Comparison of ENCODE assay signal across 8 mouse cellular contexts in the genomic region with DNA sequence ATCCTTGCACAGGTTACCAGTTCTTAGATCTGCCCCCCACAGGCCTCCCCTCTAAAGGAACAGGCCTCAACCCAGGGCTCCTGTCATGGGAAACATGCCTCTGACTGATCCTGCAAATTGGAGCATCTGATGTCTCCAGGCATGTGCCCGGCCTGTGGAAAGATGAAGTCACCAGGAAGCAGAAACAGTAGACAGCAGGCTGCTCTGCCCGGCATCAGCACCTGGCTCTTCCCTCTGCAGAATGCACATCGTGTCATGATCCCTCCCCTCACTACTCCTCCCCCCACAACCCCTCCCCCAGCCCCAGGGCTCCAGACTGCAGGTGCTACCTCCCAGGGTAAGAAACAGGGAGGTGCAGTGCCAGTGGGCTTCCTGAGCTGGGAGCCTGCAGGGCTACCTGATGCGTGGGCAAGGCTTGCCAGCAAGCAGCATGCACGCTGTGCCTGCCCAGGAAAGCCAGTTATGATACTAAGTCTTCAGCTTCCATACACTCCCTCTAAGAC. TPM values are rescaled to one million over a fixed set of nuclear protein-coding genes. Genes with fewer than 3 reads are reported as not detected.
DNase-seq lines count a peak whose midpoint lies in the region; ATAC-seq and TF ChIP-seq lines count a peak whose summit lies in the region.

No protein-coding gene starts in this region.

- peak overlapping the region; percentile 86 for H3K27ac ChIP-seq in hindbrain, embryonic 12.5 days

- peak; percentile 39 to 40 for DNase-seq in frontal cortex, postnatal 36 days (ENCODE audit: low spot score in 2 of 2)
- no peak for DNase-seq in frontal cortex, postnatal 25 days (ENCODE audit: low spot score in 2 of 2)
- peak; percentile 73 for DNase-seq in brain, embryonic 14.5 days (ENCODE audit: low read depth)
- DNase-seq in right cerebral cortex, adult 2 months (ENCODE audit: low spot score in 2 of 2), result peak; percentile 50 to 65
- no peak for DNase-seq in adipocyte (ENCODE audit: low spot score)
- DNase-seq in heart, adult 18-20 months, result no peak
- no peak for DNase-seq in lung, postnatal 4 days

- H3K4me3 ChIP-seq in hindbrain, embryonic 12.5 days, result no peak overlapping the region

- no peak for TF ChIP-seq CTCF in brain, embryonic 14.5 days (IDR thresholded peaks at IDR 0.05; ENCODE audit: borderline replicate concordance, extremely low read depth, insufficient read depth, insufficient read length)

- no peaks in the 10 kb centered on the region for H3K9me3 ChIP-seq in hindbrain, embryonic 12.5 days (replicated peaks)

- H3K4me1 ChIP-seq in hindbrain, embryonic 12.5 days, result peaks cover 27% of the 10 kb centered on the region

- 0 out of 2 replicates have a peak overlapping the region, but pooled peaks have one; percentile 0 for H3K9ac ChIP-seq in hindbrain, embryonic 12.5 days

- WGBS in hindbrain, embryonic 12.5 days, result 10% methylated on average over 5 of the region's 5 CpGs

- 0 out of 2 replicates have a peak, but pooled peaks cover 6% of the 10 kb centered on the region for H3K27me3 ChIP-seq in hindbrain, embryonic 12.5 days

- TF ChIP-seq POLR2A in brain, embryonic 14.5 days (IDR thresholded peaks at IDR 0.05; ENCODE audit: borderline replicate concordance, extremely low read depth, insufficient read depth, insufficient read length, poor library complexity, severe bottlenecking), result no peak

- no peaks in the 10 kb centered on the region for H3K36me3 ChIP-seq in hindbrain, embryonic 12.5 days

- H3K4me2 ChIP-seq in hindbrain, embryonic 12.5 days (replicated peaks), result 0 out of 2 replicates have a peak overlapping the region, but pooled peaks have one; percentile 15

- peak; percentile 29; the same call in 1 of the 2 replicates for ATAC-seq in hindbrain, embryonic 12.5 days (ENCODE audit: low FRiP score)

RNA-seq across cellular contexts. Expression of a gene that starts 27.0 kb away (rescaled TPM):
- 54.3 and 82.0 TPM in 2 replicates for polyA plus RNA-seq in brain, embryonic 14.5 days (2012; rRNA removed)
- polyA plus RNA-seq in hindbrain, embryonic 12.5 days (2016; fragmentation: Nextera tagmentation; extraction: Ambion mirVana), result 26.3 and 28.3 TPM in 2 replicates
- 10 to 100 TPM; 28.1 to 32.0 TPM for total RNA-seq in heart, adult 18-20 months (2021)

Comparison
In these comparisons a context has a peak if more than half of its experiments do, and no peak if none do; other contexts are left out.
1. DNase-seq: peak in frontal cortex, postnatal 36 days (2 of 2), brain, embryonic 14.5 days (single experiment) and right cerebral cortex, adult 2 months (2 of 2); none in frontal cortex, postnatal 25 days (0 of 2), adipocyte (single experiment), heart, adult 18-20 months (0 of 2) and lung, postnatal 4 days (0 of 2).